Mouse (Mus musculus): ENCODE measurements around the gene Celf2. TPM values are rescaled to one million over a fixed set of nuclear protein-coding genes. Genes with fewer than 3 reads are reported as not detected.

The Celf2 gene
- polyA plus RNA-seq, 1 experiment, result 35.9 TPM

DNA sequence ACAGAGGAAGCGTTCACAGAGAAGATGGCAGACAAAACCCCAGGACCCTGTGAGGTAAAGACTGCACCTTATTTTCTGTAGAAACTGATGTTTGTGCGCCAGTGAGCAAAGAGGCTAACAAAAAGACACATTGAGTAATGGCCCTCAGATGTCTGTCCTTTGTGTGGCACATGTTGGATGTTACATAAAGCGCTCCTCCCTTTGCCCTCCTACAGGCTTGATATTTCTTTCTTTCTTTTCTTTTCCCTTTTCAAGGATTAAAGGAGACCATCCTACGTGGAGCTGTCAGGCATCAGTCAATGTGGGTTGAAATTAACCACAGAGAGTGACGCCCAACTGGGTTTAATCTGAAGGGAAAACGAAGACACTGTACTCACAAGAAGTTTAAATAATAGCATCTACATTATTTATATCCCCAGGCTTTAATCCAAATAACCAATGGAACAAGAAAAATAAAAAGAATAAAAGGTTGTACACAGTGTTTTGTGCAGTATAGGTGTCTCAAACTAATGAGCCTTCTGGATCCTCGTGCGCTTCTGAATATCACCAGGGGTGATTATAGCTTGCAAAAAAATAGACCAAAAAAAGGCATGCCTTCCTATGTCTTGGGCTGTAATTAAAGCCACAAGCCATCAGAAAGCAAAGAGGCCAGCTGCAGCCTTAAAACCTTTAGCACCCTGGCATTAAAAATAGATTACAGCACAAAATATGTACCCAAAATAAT is 21.3 kb upstream of the Celf2 start:
- Histone ChIP-seq H3K4me1 (ENCODE audit: control insufficient read depth, insufficient read depth, low read length) (no peaks in the 10 kb centered on the region), H3K27ac (ENCODE audit: control insufficient read depth, insufficient read depth, low read depth, low read length, poor library complexity) (no peak overlapping the region), H3K4me3 (replicated peaks; ENCODE audit: control insufficient read depth, low read depth, low read length) (no peak overlapping the region)
- WGBS, result 74% methylated on average over 8 of the region's 8 CpGs
- TF ChIP-seq POLR2A (IDR thresholded peaks at IDR 0.05; ENCODE audit: borderline replicate concordance, control insufficient read depth, low read depth, low read length) (no peak), CTCF (IDR thresholded peaks at IDR 0.05; ENCODE audit: control insufficient read depth, insufficient read depth, low read length) (no peak)

DNA sequence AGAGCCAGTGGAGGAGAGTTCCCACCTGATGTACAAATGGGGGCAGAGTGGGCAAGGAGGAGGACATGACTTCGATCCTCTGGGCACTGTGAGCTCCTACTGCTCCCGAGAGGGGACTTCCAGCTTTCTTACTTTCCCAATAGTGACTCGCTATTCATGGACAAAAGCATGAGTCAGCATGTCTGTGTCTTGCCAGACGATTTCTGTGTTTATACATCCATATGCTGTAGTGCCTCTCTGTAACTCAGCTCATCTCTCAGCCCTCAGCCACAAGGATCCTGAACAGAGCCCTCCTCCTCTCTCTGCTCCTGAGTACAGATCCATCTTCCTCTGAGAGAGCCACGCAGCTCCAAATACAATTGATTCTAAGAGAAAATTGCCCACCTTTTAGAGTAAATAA is 20.3 kb upstream of the Celf2 start:
- H3K4me3 ChIP-seq (replicated peaks; ENCODE audit: control insufficient read depth, low read depth, low read length), result no peak overlapping the region
- H3K4me1 ChIP-seq (ENCODE audit: control insufficient read depth, insufficient read depth, low read length), result no peaks in the 10 kb centered on the region
- WGBS, result 43% methylated on average over 5 of the region's 5 CpGs
- H3K27ac ChIP-seq (ENCODE audit: control insufficient read depth, insufficient read depth, low read depth, low read length, poor library complexity), result no peak overlapping the region
- TF ChIP-seq POLR2A (IDR thresholded peaks at IDR 0.05; ENCODE audit: borderline replicate concordance, control insufficient read depth, low read depth, low read length), result no peak
- TF ChIP-seq CTCF (IDR thresholded peaks at IDR 0.05; ENCODE audit: control insufficient read depth, insufficient read depth, low read length), result no peak

DNA sequence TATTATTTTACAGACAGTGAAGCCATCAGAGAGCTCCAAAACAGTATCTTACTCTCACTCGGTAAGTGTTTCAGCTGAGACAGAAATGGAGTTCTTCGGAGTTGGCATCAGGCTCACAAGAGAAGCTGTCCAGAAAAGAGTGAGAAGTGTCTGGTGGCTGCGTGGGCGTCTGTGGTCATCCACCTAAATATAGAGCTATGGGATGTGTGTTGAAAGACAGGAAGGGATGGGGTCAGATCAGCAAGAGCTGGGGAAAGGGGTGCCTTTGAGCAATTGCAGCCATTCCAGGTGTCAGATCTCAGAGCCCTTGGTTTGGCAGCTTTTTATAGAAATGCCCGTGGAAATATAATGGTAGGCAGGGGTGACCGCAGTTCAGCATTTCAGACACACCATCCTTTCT is 17.3 kb upstream of the Celf2 start:
- Histone ChIP-seq H3K27ac (ENCODE audit: control insufficient read depth, insufficient read depth, low read depth, low read length, poor library complexity) (no peak overlapping the region), H3K4me1 (ENCODE audit: control insufficient read depth, insufficient read depth, low read length) (no peaks in the 10 kb centered on the region), H3K4me3 (replicated peaks; ENCODE audit: control insufficient read depth, low read depth, low read length) (no peak overlapping the region)
- WGBS, result 70% methylated on average over 6 of the region's 6 CpGs
- TF ChIP-seq POLR2A (IDR thresholded peaks at IDR 0.05; ENCODE audit: borderline replicate concordance, control insufficient read depth, low read depth, low read length), result no peak
- TF ChIP-seq CTCF (IDR thresholded peaks at IDR 0.05; ENCODE audit: control insufficient read depth, insufficient read depth, low read length), result no peak

GRCm38 (mm10) chr2:7519473-7519872 is 10.1 kb upstream of the Celf2 start:
- H3K4me3 ChIP-seq (replicated peaks; ENCODE audit: control insufficient read depth, low read depth, low read length), result no peak overlapping the region
- H3K27ac ChIP-seq (ENCODE audit: control insufficient read depth, insufficient read depth, low read depth, low read length, poor library complexity), result no peak overlapping the region
- TF ChIP-seq CTCF (IDR thresholded peaks at IDR 0.05; ENCODE audit: control insufficient read depth, insufficient read depth, low read length) (no peak), POLR2A (IDR thresholded peaks at IDR 0.05; ENCODE audit: borderline replicate concordance, control insufficient read depth, low read depth, low read length) (no peak)
- 69% methylated on average over 1 of the region's 1 CpGs for WGBS
- no peaks in the 10 kb centered on the region for H3K4me1 ChIP-seq (ENCODE audit: control insufficient read depth, insufficient read depth, low read length)

- H3K27ac ChIP-seq (ENCODE audit: control insufficient read depth, insufficient read depth, low read depth, low read length, poor library complexity), result no peak overlapping the region
- H3K4me3 ChIP-seq (replicated peaks; ENCODE audit: control insufficient read depth, low read depth, low read length), result no peak overlapping the region
- no peak for TF ChIP-seq CTCF (IDR thresholded peaks at IDR 0.05; ENCODE audit: control insufficient read depth, insufficient read depth, low read length)
- TF ChIP-seq POLR2A (IDR thresholded peaks at IDR 0.05; ENCODE audit: borderline replicate concordance, control insufficient read depth, low read depth, low read length), result no peak
- no peaks in the 10 kb centered on the region for H3K4me1 ChIP-seq (ENCODE audit: control insufficient read depth, insufficient read depth, low read length)
Observed at GRCm38 (mm10) chr2:7493420-7493819, 15.9 kb downstream of the Celf2 start.

GRCm38 (mm10) chr2:7484974-7485373 is 24.4 kb downstream of the Celf2 start:
- H3K27ac ChIP-seq (ENCODE audit: control insufficient read depth, insufficient read depth, low read depth, low read length, poor library complexity), result no peak overlapping the region
- H3K4me1 ChIP-seq (ENCODE audit: control insufficient read depth, insufficient read depth, low read length), result no peaks in the 10 kb centered on the region
- 64% methylated on average over 2 of the region's 2 CpGs for WGBS
- no peak overlapping the region for H3K4me3 ChIP-seq (replicated peaks; ENCODE audit: control insufficient read depth, low read depth, low read length)
- TF ChIP-seq POLR2A (IDR thresholded peaks at IDR 0.05; ENCODE audit: borderline replicate concordance, control insufficient read depth, low read depth, low read length), result no peak
- TF ChIP-seq CTCF (IDR thresholded peaks at IDR 0.05; ENCODE audit: control insufficient read depth, insufficient read depth, low read length), result no peak

DNA sequence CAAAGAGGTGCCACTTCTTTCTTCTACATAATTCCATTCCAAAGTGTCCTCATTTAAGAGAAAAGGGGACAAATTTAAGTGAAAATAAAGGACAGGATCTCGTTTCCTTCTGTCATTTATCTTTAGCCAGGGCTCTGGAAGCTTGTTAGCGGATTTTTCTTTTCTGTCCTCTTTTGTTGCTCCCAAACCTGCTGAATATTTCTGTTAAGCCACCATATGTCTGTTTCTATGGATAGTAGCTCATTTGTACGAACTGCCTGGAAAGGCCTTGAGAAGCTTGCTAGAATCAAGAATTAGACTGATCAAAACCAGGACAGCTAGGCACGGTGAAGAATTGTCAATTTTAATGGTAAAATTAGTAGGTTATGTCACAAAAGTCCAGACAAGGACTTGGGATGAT is 27.3 kb downstream of the Celf2 start:
- Histone ChIP-seq H3K27ac (ENCODE audit: control insufficient read depth, insufficient read depth, low read depth, low read length, poor library complexity) (no peak overlapping the region), H3K4me1 (ENCODE audit: control insufficient read depth, insufficient read depth, low read length) (no peaks in the 10 kb centered on the region), H3K4me3 (replicated peaks; ENCODE audit: control insufficient read depth, low read depth, low read length) (no peak overlapping the region)
- 59% methylated on average over 4 of the region's 4 CpGs for WGBS
- TF ChIP-seq CTCF (IDR thresholded peaks at IDR 0.05; ENCODE audit: control insufficient read depth, insufficient read depth, low read length), result no peak
- TF ChIP-seq POLR2A (IDR thresholded peaks at IDR 0.05; ENCODE audit: borderline replicate concordance, control insufficient read depth, low read depth, low read length), result no peak

- H3K4me1 ChIP-seq (ENCODE audit: control insufficient read depth, insufficient read depth, low read length), result no peaks in the 10 kb centered on the region
- H3K27ac ChIP-seq (ENCODE audit: control insufficient read depth, insufficient read depth, low read depth, low read length, poor library complexity), result no peak overlapping the region
- 71% methylated on average over 5 of the region's 5 CpGs for WGBS
- no peak for TF ChIP-seq CTCF (IDR thresholded peaks at IDR 0.05; ENCODE audit: control insufficient read depth, insufficient read depth, low read length)
- TF ChIP-seq POLR2A (IDR thresholded peaks at IDR 0.05; ENCODE audit: borderline replicate concordance, control insufficient read depth, low read depth, low read length), result no peak
- no peak overlapping the region for H3K4me3 ChIP-seq (replicated peaks; ENCODE audit: control insufficient read depth, low read depth, low read length)
Observed at GRCm38 (mm10) chr2:7460329-7461056, 48.9 kb downstream of the Celf2 start.
